Mouse (Mus musculus): ENCODE data around the gene Spata31d1b.

DNA sequence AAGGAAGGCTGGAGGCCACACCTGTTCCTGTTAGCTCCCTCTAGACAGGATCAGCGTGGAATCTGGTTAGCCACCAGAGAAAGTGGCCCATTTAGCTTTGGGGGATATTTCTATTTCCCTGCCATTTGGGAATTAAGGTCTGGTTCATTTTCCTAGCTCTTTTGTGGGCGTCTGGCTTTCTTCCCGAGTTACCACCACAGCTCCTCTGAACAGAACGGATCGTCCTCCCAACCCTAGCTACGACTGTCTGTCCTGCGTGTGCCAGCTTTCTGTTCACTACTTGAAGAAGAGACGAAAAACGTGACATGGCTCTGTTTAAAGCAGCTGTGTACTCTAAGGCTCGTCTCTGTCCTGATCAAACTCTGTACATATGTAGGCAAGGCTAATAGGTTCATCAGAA is 42.1 kb upstream of the Spata31d1b start:
- TF ChIP-seq POLR2A (IDR thresholded peaks at IDR 0.05; ENCODE audit: borderline replicate concordance, extremely low read depth, low read depth, low read length): no peak
- TF ChIP-seq CTCF (IDR thresholded peaks at IDR 0.05; ENCODE audit: insufficient read depth, low read length): no peak
